Mouse (Mus musculus) skeletal muscle tissue, adult 2 months (tissue): ENCODE measurements around the gene Dnajc30.
"Not testable (repeated sequence)": the region's sequence is repeated elsewhere in the genome, so short reads cannot be mapped to it uniquely, and the experiment has no call there.

ENCODE experiments used
- DNase-seq: peaks from one replicate; pipeline ENCODE4 v3.0.0-alpha.2; 2012; ENCODE audit warnings: low read depth, low spot score

The Dnajc30 gene

GRCm38 (mm10) chr5:135063629-135064381, at the start of gene Dnajc30:
Dnajc30 (plus strand) TSS chr5:135064202.
- DNase-seq: peak; percentile 97

GRCm38 (mm10) chr5:135015497-135015896, 48.5 kb upstream of the Dnajc30 start:
- DNase-seq: peak; percentile 74

- no peak for DNase-seq
Measured at GRCm38 (mm10) chr5:135016224-135016759, 47.7 kb upstream of the Dnajc30 start.

- DNase-seq: no peak
Measured at GRCm38 (mm10) chr5:135021814-135022213, 42.2 kb upstream of the Dnajc30 start.

GRCm38 (mm10) chr5:135023344-135024173, 40.4 kb upstream of the Dnajc30 start, which contains the start of gene Stx1a:
Stx1a (plus strand) TSS chr5:135023482.
- peak; percentile 73 for DNase-seq

- no peak for DNase-seq
Measured at GRCm38 (mm10) chr5:135024665-135025224, 39.3 kb upstream of the Dnajc30 start.

GRCm38 (mm10) chr5:135025899-135026298, 38.1 kb upstream of the Dnajc30 start:
- DNase-seq: no peak

- DNase-seq: no peak
Measured at GRCm38 (mm10) chr5:135029007-135029854, 34.8 kb upstream of the Dnajc30 start.

- no peak for DNase-seq
Measured at GRCm38 (mm10) chr5:135032581-135032980, 31.4 kb upstream of the Dnajc30 start.

GRCm38 (mm10) chr5:135034593-135034992, 29.4 kb upstream of the Dnajc30 start:
- no peak for DNase-seq

- no peak for DNase-seq
Measured at GRCm38 (mm10) chr5:135035608-135036359, 28.2 kb upstream of the Dnajc30 start.

- DNase-seq: no peak
Measured at GRCm38 (mm10) chr5:135037946-135038345, 26.1 kb upstream of the Dnajc30 start.

GRCm38 (mm10) chr5:135039541-135039940, 24.5 kb upstream of the Dnajc30 start:
- no peak for DNase-seq

- no peak for DNase-seq
Measured at GRCm38 (mm10) chr5:135040059-135040458, 23.9 kb upstream of the Dnajc30 start.

GRCm38 (mm10) chr5:135040777-135041176, 23.2 kb upstream of the Dnajc30 start:
- no peak for DNase-seq

- DNase-seq: no peak
Measured at GRCm38 (mm10) chr5:135042105-135042788, 21.8 kb upstream of the Dnajc30 start.

GRCm38 (mm10) chr5:135044575-135044974, 19.4 kb upstream of the Dnajc30 start:
- DNase-seq: no peak

- DNase-seq: no peak
Measured at GRCm38 (mm10) chr5:135048539-135048938, 15.5 kb upstream of the Dnajc30 start.

- not testable (repeated sequence) for DNase-seq
Measured at GRCm38 (mm10) chr5:135049268-135049667, 14.7 kb upstream of the Dnajc30 start.

- no peak for DNase-seq
Measured at GRCm38 (mm10) chr5:135053356-135053755, 10.6 kb upstream of the Dnajc30 start.
